Mouse (Mus musculus) left cerebral cortex, adult 18-20 months (tissue): Measurements from ENCODE around the gene Tbc1d22a. TPM values are rescaled to one million over a fixed set of nuclear protein-coding genes. Genes with fewer than 3 reads are reported as not detected.
"Not testable (repeated sequence)": the region's sequence is repeated elsewhere in the genome, so short reads cannot be mapped to it uniquely, and the experiment has no call there.

Experiments
- DNase-seq, 2 experiments: peaks; one replicate each; pipeline ENCODE4 v3.0.0; 2021 to 2022; ENCODE audit warnings: low spot score in 2 of 2, mixed read lengths in 1 of 2
- total RNA-seq, 2 experiments: library from RNA; stranded (reverse); gene quantifications; 2 replicates each; pipeline ENCODE4 v1.2.3; 2021

Gene Tbc1d22a
- total RNA-seq, 2 experiments from 2014 or later = 34.4 to 35.0 TPM

DNA sequence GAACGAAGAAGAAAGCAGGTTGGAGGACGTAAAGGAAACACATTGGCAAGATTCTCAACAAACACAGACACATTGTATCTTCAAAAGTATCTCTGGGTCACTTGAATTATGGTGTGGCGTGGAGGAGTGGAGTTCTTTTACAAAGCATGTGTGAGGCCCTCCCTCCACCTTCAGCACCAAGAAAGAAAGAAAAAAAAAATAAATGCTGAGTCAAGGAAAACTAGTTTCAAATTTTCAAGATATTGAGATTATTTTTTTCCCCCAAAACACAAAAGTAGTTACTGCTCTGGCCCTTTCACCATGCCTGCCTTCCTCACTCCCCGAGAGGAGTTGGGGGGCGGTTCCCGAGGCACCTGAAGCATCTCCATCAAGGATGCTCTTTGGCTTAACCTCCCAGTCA lies 35.7 kb upstream of the Tbc1d22a start:
- DNase-seq = no peak

DNA sequence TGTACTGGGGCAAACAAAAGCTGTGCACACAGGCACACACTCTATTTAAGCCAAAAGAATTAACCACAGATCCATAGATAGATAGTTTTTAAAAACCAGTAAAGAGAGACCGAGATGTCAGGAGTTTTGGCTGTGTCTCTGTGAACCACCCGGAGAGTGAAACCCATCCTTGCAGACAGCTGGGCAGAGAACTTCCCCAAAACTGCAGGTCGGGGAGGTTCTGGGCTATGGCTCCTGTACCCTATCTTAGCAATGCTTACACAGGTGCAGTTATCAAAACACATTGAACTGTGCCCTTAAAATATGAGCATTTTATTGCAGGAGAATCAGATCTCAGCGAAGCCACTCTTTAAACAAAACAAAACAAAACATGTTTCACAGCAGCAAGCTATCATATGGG lies 33.8 kb upstream of the Tbc1d22a start:
- no peak for DNase-seq

DNA sequence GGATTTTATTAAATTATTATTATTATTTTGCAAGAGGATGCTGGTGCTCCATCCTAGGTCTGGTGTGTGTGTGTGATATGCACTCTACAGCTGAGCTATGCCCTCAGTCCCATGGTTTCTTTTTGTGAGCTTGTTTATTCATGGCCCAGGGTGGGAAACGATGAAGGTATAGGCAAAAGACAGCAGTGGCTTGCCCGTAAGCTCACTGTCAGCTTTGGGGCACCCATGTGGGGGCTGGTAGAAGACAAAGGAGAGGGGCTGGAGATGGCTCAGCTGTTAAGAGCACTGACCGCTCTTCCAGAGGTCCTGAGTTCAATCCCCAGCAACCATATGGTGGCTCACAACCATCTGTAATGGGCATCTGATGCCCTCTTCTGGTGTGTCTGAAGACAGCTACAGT lies 32.9 kb upstream of the Tbc1d22a start:
- DNase-seq = not testable (repeated sequence)

DNA sequence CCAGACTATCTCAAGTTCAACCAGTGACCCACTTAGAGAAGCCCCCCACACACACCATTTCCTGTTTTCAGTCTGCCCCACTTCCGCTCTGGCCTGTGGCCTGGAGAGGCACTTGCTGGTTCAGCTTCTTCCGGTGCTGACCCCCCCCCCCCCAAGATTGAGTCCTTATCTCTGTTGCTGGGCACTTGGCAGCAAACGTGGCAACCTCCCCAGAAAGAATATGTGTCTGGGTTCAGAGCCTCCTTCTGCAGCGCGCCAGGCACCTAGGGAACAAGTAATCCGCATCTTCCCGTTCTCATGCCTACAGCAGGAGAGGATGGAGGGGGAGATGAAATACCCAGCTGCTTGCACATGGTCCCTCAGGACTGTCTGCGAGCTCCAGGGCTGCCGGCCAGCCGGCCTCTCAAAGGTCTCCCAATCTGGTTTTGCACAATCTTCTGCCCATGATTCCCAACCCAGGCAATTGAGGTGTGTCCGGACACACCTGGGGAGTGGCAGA lies 32.3 kb upstream of the Tbc1d22a start:
- DNase-seq = no peak

DNA sequence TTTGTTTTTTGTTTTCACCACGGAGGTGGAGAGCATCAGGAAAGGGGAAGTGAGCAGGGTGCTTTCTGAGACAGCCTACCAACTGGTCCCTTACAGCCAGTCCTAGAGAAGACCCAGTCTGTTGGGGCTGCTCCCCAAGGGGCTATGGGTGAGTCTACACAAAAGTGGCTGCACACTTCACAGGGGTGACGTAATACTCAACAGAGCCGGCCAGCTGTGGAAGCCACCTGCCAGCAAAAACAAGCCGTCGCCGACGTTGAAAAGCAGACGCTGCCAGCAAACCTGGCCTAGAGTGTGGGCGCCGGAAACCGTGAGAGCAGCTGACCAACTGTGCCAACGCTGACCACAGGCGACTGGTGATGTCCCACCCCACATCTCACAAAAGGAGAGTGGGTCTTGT lies 31.6 kb upstream of the Tbc1d22a start:
- DNase-seq = peak in 1 of 2 experiments; percentile 33

DNA sequence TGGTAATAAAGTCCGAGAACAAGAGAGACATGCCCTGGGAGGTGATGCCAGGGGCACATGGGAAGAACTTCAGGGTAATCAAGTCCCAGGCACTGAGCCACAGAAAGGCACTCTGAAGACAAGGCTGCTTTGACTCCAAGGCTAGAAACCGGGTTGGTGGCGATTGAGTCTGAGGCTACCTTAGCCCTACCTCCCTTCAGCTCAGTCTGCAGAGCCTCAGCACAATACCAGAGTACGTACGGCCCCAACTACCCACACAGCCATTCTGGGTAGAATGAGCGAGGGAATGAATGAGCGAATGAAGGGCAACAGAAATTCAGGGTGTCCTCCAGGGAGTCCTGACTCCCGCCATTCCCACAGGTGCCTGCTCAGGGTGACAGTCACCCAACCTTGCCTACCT lies 30.8 kb upstream of the Tbc1d22a start:
- DNase-seq = no peak

DNA sequence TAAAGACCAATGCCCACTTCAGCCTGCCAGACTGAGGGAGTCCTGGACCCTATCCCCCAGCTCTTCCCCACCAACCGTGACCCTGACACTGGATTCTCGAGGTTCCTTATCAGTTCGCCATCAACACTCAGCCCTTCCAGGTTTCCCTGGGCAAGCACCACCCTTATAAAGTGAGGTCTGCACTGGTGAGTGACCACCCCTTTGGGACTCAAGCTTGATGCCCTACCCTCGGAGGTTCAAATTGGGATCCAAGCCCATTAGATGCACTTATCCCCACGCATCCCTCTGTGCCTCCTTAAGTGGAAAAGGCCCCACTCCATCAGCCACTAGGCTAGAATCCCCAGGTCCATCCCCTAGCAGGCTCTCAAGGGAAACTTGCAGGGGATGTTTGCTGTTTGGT lies 30.2 kb upstream of the Tbc1d22a start:
- DNase-seq = no peak

DNA sequence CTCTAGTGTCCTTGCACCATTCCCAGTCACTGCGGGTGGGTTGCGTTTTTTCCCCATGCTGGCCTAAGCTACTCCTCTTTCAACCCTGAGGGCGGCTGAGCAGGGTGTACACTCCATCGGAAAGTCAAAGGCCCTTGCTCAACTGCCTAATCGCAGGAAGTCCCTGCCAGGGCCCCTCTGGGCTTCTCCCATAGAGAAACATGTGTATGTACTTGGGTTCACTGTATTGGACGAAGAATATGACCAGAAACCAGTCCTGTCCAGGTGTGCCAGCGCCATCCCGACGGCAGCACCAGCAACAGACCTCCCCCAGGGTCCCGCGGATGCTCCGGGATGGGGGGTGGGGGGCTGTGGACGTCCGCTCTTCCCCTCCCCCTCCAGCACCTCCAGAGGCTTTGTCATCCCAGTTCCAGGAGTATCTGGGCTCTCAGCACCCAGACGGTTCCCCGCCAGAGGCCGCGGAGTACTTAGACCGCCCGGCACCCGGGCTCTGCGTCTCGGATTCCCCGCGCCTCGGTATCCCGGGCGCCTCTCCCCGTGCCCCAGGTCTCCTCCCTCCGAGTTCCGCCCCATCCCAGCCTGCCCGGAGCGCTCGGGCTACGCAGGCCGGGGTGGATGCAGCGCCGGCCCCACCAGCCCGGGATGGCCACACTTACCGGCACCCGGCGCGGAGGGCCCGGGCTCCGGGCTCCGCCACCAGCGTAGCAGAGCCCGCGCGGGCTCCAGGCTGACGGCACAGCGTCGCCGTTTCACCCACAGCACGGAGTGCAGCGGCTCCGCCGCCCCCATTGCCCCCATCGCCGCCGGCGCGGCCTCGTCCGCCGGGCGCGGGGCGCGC lies 29.2 kb upstream of the Tbc1d22a start:
- peak; percentile 33 to 39 for DNase-seq

DNA sequence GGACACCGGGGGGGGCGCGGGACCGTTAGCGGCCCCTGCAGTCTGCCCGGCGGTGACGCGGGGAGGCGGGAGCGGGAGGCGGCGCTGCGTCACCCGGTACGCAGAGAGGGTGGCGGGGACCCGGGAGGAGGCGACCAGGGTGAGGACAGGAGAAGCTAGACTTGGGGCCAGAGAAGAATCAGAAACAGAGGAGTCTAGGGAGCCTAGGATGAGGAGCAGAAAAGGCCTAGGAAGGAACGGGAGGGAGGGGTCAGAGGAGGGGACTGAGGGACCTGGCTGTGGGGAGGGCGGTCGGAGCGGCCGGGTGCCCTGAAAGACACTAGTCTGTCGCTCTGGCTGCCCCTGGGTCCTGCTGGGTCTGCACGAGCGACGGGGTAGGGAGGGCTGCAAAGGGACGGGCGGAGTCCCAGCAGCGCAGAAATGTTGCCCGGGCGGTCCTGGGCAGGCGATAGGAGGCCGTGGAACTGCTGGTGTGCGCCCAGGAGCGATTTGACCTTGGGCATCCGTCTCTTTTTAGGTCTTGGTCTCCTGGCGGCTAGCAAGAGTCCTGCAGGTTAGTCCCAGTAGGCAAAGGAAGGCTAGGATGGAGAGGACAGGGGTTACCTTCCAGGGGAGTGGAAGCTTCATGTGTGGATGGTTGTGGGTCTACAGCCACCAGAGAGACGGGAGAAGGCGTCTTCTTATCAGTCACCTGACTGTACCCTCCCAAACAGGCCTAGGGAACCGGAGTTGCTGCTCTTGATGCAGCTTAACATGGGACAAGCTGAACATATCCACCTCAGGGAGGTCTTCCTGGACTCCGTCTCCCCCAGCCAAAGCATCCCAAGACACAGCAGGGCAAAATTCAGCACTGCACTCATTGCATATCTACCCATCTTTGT lies 28.3 kb upstream of the Tbc1d22a start, which contains the start of gene Cerk:
TSS of gene Cerk (minus strand) at position 453 of the 881 bp plus-strand sequence.
- DNase-seq = peak; percentile 85 to 91

DNA sequence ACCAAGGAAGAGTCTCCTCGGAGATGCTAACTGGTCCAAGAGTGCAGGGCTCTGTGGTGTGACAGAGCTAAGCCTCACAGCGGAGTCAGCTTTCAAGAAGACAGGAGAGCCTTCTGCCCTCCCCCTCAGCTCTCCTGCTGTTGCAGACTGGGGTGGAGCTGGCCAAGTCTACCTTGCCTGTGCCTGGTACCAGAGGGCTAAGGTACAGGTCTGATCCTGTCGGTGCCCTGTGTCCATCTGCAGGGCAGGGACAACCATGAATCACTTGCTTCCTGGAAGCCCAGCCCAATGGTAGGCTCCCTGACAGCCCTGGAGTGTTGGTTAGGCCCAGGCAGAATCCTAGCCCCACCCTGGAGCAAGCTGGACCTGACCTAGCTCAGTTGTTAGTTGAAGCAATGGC lies 27.6 kb upstream of the Tbc1d22a start:
- no peak for DNase-seq

DNA sequence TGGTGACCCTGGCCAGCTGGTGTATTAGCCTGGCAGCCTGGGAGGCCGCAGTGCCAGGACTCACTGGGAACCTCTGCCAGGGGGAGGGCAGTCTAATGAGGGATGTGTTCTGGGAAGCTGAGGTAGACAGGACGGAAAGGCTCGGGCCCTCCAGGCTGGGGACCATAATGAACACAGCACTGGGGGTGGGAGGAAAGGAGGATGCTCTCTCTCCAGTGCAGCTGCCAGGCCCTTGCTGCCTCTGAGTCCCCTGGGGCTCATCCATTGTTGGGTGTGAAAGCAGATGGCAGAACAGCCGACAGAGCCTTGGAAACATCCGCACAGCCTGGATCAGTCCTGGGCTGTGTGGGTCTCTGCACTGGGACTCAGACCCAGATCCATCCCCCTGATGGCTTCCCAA lies 26.1 kb upstream of the Tbc1d22a start:
- no peak for DNase-seq

DNA sequence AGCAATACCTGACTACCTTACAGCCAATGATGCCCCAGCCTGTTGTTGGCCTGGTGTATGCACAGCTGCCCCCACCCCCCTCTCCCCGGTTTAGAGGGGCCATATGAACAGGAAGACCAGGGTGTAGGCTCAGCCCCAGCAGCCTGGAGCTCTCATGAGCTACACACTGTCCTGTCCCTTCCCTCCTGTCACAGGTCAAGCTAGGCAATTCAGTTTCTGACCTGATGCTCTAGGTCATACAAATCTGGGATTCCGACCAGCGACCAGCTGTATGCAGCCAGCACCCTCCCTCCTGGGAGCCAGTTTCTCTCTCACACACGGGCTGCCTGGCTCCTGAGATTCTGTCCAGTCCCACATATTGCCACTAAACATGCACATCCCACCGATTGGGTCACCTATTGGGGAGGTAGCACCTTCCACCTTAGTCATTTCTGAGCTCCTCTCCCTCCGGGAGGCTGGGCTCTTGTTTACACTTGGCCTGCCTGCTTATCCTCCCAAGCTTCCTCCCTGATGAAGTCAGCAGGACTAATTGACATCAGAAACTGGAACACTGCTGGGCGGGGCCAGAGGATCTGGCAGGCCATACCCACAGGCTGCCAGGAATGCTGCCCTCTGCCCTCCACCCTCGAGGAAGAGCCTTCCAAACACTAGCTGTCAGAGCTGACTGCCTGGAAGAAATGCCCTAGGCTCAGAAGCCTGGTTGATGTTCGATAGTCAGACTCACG lies 25.4 kb upstream of the Tbc1d22a start:
- DNase-seq = peak; percentile 57 to 61

DNA sequence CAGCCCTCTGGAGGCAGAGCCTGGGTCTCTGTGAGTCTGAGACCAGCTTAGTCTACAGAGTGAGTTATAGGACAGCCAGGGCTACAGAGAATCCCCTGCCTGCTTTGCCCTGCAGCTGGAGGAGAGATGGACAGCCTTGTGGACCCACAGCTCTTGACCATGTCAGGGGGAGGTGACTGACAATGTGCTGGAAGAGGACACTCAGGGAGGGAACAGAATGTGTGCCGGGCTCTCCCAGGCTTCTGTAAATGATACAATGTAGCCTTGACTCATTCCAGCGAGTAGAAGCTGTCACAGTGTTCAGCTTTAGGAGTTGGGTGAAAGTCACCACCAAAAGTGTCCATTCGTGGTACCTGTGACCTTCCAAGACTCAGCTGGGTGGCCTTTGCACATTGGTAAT lies 23.9 kb upstream of the Tbc1d22a start:
- no peak for DNase-seq

DNA sequence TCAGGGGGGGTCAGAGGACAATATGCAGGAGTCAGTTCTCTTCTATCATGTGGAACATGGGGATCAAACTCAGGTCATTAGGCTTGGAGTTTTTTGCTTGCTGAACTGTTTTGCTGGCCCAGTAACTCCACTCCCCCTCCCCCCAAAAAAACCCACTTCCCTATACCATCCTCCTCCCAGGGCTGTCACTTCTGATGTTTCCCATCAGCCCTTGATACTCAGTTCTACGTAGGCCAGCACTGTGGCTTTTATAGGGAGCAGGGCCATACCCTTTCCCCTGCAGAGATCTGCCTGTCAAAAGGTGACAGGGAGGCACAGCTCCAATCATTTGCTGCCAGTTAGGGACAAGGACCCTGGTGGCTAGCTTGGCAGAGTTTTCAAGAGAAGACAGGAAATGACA lies 22.8 kb upstream of the Tbc1d22a start:
- no peak for DNase-seq

DNA sequence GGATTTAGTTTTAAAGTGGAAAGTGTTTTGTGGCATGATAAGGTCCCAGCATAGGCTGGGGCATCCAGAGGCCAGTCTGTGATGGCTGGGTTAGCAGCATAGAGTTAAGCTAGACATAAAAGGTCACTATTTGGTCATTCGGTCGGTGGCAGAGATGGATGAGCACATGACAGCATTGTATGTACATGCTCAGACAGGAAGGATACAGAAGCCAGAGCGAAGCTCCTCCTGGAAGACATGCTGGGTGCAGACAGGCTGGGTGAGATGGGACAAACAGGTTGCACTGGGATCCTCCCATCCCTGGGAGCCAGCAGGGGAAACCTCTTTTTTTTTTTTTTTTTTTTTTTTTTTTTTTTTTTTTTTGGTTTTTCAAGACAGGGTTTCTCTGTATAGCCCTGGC lies 22.3 kb upstream of the Tbc1d22a start:
- no peak for DNase-seq

DNA sequence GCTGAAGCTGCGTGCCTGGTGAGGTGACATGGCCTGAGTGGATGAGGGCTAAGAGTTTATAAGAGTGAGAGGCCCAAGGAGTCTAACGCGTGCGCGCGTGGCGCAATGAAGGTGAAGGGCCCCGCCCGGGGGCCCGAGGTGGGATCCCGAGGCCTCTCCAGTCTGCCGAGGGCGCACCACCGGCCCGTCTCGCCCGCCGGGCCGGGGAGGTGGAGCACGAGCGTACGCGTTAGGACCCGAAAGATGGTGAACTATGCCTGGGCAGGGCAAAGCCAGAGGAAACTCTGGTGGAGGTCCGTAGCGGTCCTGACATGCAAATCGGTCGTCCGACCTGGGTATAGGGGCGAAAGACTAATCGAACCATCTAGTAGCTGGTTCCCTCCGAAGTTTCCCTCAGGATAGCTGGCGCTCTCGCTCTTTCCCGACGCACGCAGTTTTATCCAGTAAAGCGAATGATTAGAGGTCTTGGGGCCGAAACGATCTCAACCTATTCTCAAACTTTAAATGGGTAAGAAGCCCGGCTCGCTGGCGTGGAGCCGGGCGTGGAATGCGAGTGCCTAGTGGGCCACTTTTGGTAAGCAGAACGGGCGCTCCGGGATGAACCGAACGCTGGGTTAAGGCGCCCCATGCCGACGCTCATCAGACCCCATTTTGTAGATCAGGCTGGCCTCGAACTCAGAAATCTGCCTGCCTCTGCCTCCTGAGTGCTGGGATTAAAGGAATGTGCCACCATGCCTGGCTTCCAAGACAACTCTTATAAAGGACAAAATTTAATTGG lies 19.4 kb upstream of the Tbc1d22a start:
- peak in 1 of 2 experiments; percentile 46 for DNase-seq

DNA sequence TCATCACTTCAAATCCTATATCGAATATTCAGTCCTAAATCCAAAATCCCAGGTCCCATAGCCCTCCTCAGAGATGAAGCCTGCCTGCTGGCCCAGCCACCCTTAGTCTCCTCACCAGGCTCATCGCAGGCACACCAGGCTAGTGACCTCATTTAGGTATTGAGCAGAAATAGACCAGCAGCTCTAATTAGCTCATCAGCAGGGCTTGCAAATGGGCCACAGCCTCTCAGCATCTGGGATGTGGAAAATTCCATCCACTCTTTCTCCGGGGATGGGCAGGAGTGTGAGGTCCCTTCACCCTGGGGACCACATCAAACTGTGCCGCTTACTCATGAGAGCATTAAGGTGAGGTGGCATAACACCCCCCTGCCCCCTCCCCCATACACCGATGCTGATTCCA lies 15.2 kb upstream of the Tbc1d22a start:
- DNase-seq = no peak

DNA sequence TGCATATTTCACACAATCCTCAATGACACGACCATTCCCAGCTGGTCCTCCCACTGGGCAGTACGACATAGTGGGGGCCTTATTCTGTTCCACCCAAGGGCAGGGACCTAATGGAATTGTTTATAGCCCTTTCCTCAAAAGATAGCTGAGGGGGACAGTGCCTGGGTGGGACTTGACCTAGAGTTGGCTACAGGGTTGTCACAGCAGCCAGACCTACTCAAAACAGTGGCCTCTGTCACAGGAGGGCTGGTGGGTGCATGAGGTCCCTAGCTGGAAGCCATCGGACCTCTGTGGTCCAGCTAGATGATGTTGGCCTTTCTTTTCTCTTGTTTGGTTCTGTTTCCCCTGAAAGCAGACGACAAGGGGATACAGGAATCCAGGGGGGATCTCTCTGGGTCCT lies 14.8 kb upstream of the Tbc1d22a start:
- no peak for DNase-seq

DNA sequence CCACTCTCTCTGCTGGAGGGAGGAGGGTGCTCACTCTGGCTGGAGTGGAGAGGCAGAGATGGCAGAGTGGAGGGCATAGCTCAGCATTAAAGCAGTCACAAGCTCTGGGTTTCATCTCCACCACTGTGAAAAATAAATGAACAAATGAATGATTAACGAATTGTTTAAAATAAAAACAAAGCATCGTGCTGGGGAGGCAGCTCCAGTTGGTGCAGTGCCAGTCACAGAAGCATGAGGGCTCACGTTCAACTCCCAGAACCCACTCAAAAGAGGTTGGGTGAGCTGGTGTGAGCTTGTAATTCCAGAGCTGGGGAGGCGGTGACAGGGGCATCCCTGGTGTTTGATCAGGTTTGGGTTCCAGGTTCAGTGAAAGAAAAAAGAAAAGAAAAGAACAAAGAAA lies 14.1 kb upstream of the Tbc1d22a start:
- DNase-seq = no peak

DNA sequence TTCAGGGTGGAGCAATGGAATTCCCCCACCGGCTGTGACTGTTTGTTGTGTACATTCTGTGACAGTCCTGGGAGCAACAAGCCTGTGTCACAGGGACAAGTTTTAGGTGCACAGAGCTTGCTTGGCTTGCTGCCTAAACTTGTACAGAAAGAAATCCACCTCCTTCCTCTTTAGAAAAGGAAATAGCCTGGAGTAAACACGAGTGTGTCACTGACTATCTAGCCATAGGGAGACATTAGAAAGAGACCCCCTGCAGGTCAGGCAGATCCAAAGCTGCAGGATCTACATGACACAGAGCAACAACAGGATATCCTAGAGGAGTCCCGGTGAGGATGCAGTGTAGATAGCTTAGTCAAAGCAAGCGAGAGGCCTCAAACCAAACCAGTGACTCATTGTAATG lies 13.2 kb upstream of the Tbc1d22a start:
- DNase-seq = no peak
